Mouse (Mus musculus): Measurements from ENCODE around the gene Dnaic1. TPM values are rescaled to one million over a fixed set of nuclear protein-coding genes. Genes with fewer than 3 reads are reported as not detected.
"Not testable (repeated sequence)": the region's sequence is repeated elsewhere in the genome, so short reads cannot be mapped to it uniquely, and the experiment has no call there.

Dnaic1 gene
- polyA plus RNA-seq, 1 experiment from 2014 or later = 1.5 TPM

DNA sequence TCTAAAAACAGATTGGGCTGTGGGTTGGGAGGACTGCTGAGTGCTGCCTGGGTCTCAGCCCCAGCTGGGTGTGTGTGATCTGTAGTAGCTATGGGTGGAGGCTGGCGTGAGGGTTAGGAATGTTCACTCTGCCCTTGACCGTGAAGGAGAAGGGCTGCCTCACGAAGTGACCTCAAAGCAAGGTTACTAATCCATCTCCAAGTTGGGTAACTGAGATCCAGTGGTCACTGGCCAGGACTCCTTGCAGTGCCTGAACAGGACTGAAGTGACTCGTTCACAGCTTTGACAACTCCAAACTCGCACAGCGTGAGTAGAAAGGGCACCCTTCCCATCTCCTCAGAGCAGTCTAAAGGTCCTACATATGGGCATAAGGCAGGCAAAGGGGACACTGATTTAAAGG lies 109.3 kb downstream of the Dnaic1 start:
- WGBS = 83% methylated on average over 6 of the region's 6 CpGs
- H3K9me3 ChIP-seq = no peaks in the 10 kb centered on the region
- H3K36me3 ChIP-seq (replicated peaks) = peaks cover 74% of the 10 kb centered on the region
- no peak overlapping the region for H3K4me3 ChIP-seq
- no peak for DNase-seq (ENCODE audit: extremely low spot score, low spot score)
- H3K27ac ChIP-seq = peak overlapping the region; percentile 76
- H3K4me1 ChIP-seq = peaks cover 92% of the 10 kb centered on the region
- peaks cover 48% of the 10 kb centered on the region for H3K27me3 ChIP-seq (ENCODE audit: poor library complexity, severe bottlenecking)

DNA sequence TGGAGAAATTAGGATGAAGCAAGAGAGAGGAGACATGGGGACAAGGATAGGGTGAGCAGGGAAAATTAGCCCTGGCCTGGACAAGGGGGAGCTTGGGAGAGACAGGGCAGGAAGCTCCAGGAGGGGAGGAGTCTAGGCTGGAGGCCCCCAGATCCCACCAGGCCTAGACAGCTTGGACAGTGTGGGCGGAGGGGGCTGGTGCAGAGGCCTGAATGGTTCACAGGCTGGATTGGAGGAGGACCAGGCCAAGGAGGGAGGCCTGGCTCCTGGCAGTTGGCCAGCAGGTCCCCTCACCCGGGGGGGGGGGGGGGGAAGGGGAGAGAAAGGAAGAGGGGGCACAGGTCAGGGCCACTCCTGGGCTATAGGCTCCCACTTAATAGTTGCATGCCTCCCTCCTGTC lies 109.7 kb downstream of the Dnaic1 start:
- peaks cover 92% of the 10 kb centered on the region for H3K4me1 ChIP-seq

DNA sequence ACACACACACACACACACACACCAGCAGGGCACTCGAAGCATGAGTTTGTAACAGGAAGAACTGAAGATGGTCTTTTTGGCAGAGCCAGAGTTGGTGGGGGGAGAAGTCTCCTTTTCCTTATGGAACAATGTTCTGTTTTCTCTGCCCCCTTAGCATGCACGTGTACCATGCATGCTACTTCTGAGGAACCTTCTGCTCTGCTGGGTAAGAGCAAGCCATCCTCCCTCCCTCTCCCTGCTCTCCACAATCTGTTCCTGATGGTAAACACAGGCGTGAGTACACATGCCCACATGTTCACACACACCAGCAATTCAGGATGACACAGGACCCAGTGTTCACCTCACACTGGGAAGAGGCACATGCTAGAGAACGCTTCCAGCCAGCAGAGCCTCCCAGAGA lies 111.6 kb downstream of the Dnaic1 start:
- Histone ChIP-seq H3K27me3 (ENCODE audit: poor library complexity, severe bottlenecking) (peaks cover 32% of the 10 kb centered on the region), H3K4me1 (peaks cover 87% of the 10 kb centered on the region), H3K27ac (peak overlapping the region; percentile 12; the same call in 1 of the 2 replicates), H3K4me3 (no peak overlapping the region), H3K9me3 (no peaks in the 10 kb centered on the region), H3K36me3 (replicated peaks) (peaks cover 54% of the 10 kb centered on the region)
- WGBS = 81% methylated on average over 4 of the region's 4 CpGs
- DNase-seq (ENCODE audit: extremely low spot score, low spot score) = no peak

More for the DNA sequence above, 109.7 kb downstream of the Dnaic1 start:
- Histone ChIP-seq H3K27me3 (ENCODE audit: poor library complexity, severe bottlenecking) (peaks cover 44% of the 10 kb centered on the region), H3K4me3 (no peak overlapping the region), H3K36me3 (replicated peaks) (peaks cover 70% of the 10 kb centered on the region), H3K9me3 (no peaks in the 10 kb centered on the region), H3K27ac (peak overlapping the region; percentile 76)
- WGBS = 90% methylated on average over 1 of the region's 2 CpGs
- DNase-seq (ENCODE audit: extremely low spot score, low spot score) = no peak

- no peak overlapping the region for H3K4me3 ChIP-seq
- DNase-seq (ENCODE audit: extremely low spot score, low spot score) = no peak
- H3K4me1 ChIP-seq = peaks cover 87% of the 10 kb centered on the region
- H3K9me3 ChIP-seq = no peaks in the 10 kb centered on the region
- WGBS = 86% methylated on average over 10 of the region's 10 CpGs
- H3K27ac ChIP-seq = peak overlapping the region; percentile 70; the same call in 1 of the 2 replicates
- peaks cover 24% of the 10 kb centered on the region for H3K27me3 ChIP-seq (ENCODE audit: poor library complexity, severe bottlenecking)
- peaks cover 47% of the 10 kb centered on the region for H3K36me3 ChIP-seq (replicated peaks)
Observed at GRCm38 (mm10) chr4:41681947-41682346, 112.4 kb downstream of the Dnaic1 start.

DNA sequence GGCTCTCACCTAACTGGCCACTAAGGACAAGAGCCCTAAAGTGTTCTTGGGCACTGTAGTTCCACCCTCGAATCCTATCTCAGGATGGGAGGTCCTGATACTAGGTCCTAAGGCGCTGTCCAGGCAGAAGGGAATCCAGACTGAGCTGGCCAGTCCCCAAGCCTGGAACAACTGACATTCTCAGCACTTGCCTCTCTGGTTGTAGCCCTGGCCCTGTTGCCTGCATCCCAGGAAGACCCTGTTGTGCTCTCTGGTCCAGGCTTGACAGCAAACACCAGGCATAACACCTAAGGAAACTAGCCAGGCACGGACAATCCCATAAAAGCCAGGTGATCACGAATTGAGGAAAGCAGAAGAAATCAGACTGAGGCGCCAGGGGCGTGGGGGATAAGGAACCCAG lies 113.2 kb downstream of the Dnaic1 start:
- no peaks in the 10 kb centered on the region for H3K9me3 ChIP-seq
- H3K4me1 ChIP-seq = peaks cover 87% of the 10 kb centered on the region
- H3K36me3 ChIP-seq (replicated peaks) = peaks cover 39% of the 10 kb centered on the region
- peaks cover 16% of the 10 kb centered on the region for H3K27me3 ChIP-seq (ENCODE audit: poor library complexity, severe bottlenecking)
- H3K4me3 ChIP-seq = peak overlapping the region; percentile 42; the same call in 1 of the 2 replicates
- DNase-seq (ENCODE audit: extremely low spot score, low spot score) = no peak
- H3K27ac ChIP-seq = peak overlapping the region; percentile 70
- 17% methylated on average over 6 of the region's 6 CpGs for WGBS

- peak overlapping the region; percentile 78; the same call in 1 of the 2 replicates for H3K27ac ChIP-seq
- H3K27me3 ChIP-seq (ENCODE audit: poor library complexity, severe bottlenecking) = peaks cover 14% of the 10 kb centered on the region
- peaks cover 83% of the 10 kb centered on the region for H3K4me1 ChIP-seq
- not testable (repeated sequence) for DNase-seq (ENCODE audit: extremely low spot score, low spot score); H3K9me3 ChIP-seq
- H3K36me3 ChIP-seq (replicated peaks) = peaks cover 37% of the 10 kb centered on the region
- peak overlapping the region; percentile 42 for H3K4me3 ChIP-seq
- WGBS = 0% methylated on average over 7 of the region's 27 CpGs
Observed at GRCm38 (mm10) chr4:41683303-41683702, 113.7 kb downstream of the Dnaic1 start.

DNA sequence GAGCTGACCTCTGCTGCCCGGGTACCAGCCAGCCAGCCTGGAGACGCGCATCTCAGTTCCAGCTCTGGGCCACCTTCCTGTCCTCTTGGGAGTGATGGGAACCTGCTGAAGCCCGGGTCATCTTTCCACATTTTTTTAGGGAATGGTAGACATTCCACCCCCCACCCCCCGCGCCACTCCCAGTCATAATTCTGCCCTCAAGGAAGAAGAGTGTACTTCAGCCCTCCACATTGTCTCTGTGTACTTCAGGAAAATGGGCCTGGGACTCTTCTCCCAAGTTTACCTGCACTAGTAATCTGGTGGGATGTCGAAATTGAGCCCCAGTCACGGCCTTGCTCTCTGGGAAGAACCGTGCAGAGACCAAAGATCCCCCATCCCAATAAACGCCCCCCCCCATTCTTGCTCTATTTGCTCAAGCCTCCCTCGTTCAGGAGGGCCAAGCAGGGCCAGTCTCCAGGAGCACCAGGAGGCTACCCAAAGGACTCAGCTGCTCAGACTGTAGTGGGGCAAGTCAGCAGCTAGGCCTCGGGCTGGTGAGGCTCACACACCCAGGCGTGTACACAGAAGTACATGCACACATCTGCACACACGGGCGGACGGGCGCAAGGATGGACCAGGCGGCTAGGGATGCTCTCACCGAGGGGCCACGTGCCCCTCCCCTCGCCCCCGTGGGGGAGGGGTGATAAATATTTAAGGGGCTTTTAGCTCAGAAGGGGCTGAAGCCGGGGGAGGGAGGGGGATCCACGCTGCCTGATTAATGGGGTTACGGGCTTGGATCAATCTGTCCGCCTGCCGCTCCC lies 114.8 kb downstream of the Dnaic1 start:
- DNase-seq (ENCODE audit: extremely low spot score, low spot score); H3K9me3 ChIP-seq: not testable (repeated sequence)
- peak overlapping the region; percentile 32; the same call in 1 of the 2 replicates for H3K4me3 ChIP-seq
- peaks cover 13% of the 10 kb centered on the region for H3K27me3 ChIP-seq (ENCODE audit: poor library complexity, severe bottlenecking)
- peaks cover 82% of the 10 kb centered on the region for H3K4me1 ChIP-seq
- peak overlapping the region; percentile 85 for H3K27ac ChIP-seq
- under 1% methylated on average over 26 of the region's 27 CpGs for WGBS
- H3K36me3 ChIP-seq (replicated peaks) = peaks cover 26% of the 10 kb centered on the region

GRCm38 (mm10) chr4:41684931-41685453 lies 115.4 kb downstream of the Dnaic1 start:
- Histone ChIP-seq H3K4me1 (peaks cover 80% of the 10 kb centered on the region), H3K36me3 (replicated peaks) (peaks cover 20% of the 10 kb centered on the region), H3K4me3 (peak overlapping the region; percentile 27; the same call in 1 of the 2 replicates), H3K27ac (peak overlapping the region; percentile 85)
- not testable (repeated sequence) for H3K9me3 ChIP-seq; H3K27me3 ChIP-seq (ENCODE audit: poor library complexity, severe bottlenecking); DNase-seq (ENCODE audit: extremely low spot score, low spot score)
- WGBS = under 1% methylated on average over 10 of the region's 14 CpGs

DNA sequence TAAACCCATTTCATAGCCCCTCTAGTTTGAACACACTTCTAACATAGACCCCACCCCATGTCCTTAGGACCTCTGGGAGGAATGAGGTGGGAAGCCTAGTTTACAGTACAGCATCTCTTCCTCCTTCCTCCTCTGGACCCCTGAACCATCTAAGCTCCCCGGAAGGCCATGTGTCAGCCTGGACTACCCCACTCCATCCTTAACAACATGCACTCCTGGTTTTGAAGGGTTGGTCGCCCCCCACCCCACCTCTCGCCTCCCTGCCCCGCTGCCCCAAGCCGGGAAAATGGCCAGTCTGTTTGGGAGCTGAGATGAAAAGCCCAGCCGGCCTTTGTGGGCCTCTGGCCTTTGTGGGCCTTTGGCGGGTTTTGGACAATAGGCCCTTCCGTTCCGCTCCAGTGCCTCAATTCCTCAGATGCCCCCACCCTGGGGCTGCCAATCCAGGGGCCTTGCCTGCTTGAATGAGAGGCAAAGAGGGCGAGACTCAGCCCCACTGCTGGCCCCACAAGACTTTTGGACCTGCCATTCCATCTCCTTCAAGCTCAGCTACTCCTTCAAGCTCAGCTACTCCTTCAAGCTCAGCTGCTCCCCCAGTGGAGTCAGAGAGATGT lies 116.4 kb downstream of the Dnaic1 start:
- H3K4me1 ChIP-seq = peaks cover 72% of the 10 kb centered on the region
- peaks cover 12% of the 10 kb centered on the region for H3K36me3 ChIP-seq (replicated peaks)
- H3K27me3 ChIP-seq (ENCODE audit: poor library complexity, severe bottlenecking); H3K4me3 ChIP-seq; H3K9me3 ChIP-seq: not testable (repeated sequence)
- peak overlapping the region; percentile 79 for H3K27ac ChIP-seq
- WGBS = 10% methylated on average over 10 of the region's 10 CpGs
- DNase-seq (ENCODE audit: extremely low spot score, low spot score) = peak; percentile 76

Other genes with a start within 250 kb of the Dnaic1 start
- gene Ubap1, start 220.8 kb upstream of the Dnaic1 start, polyA plus RNA-seq (2016; fragmentation: Nextera tagmentation; extraction: Ambion mirVana) = 65.7 and 66.5 TPM in 2 replicates
- gene Kif24, start 104.9 kb upstream of the Dnaic1 start, polyA plus RNA-seq (2016; fragmentation: Nextera tagmentation; extraction: Ambion mirVana) = 16.2 and 17.7 TPM in 2 replicates
- gene Nudt2, start 104.6 kb upstream of the Dnaic1 start, polyA plus RNA-seq (2016; fragmentation: Nextera tagmentation; extraction: Ambion mirVana) = 65.4 and 67.8 TPM in 2 replicates
- 6.3 and 7.1 TPM in 2 replicates for gene AI464131, start 66.7 kb upstream of the Dnaic1 start, polyA plus RNA-seq (2016; fragmentation: Nextera tagmentation; extraction: Ambion mirVana)
- gene 1110017D15Rik, start 52.4 kb upstream of the Dnaic1 start, polyA plus RNA-seq (2016; fragmentation: Nextera tagmentation; extraction: Ambion mirVana) = 3.8 and 6.1 TPM in 2 replicates
- 1.8 and 3.3 TPM in 2 replicates for gene Fam219a, start 237 bp upstream of the Dnaic1 start, polyA plus RNA-seq (2016; fragmentation: Nextera tagmentation; extraction: Ambion mirVana)
- 19.7 and 21.3 TPM in 2 replicates for gene Enho, start 70.5 kb downstream of the Dnaic1 start, polyA plus RNA-seq (2016; fragmentation: Nextera tagmentation; extraction: Ambion mirVana)
- 19.4 and 21.9 TPM in 2 replicates for gene Cntfr, start 127.3 kb downstream of the Dnaic1 start, polyA plus RNA-seq (2016; fragmentation: Nextera tagmentation; extraction: Ambion mirVana)
- 82.0 and 90.0 TPM in 2 replicates for gene Il11ra1, start 130.2 kb downstream of the Dnaic1 start, polyA plus RNA-seq (2016; fragmentation: Nextera tagmentation; extraction: Ambion mirVana)
- 97.3 and 98.1 TPM in 2 replicates for gene Rpp25l, start 143.8 kb downstream of the Dnaic1 start, polyA plus RNA-seq (2016; fragmentation: Nextera tagmentation; extraction: Ambion mirVana)
- 141 and 142 TPM in 2 replicates for gene Dctn3, start 153.4 kb downstream of the Dnaic1 start, polyA plus RNA-seq (2016; fragmentation: Nextera tagmentation; extraction: Ambion mirVana)
- 1.1 and 1.4 TPM in 2 replicates for gene Arid3c, start 161.4 kb downstream of the Dnaic1 start, polyA plus RNA-seq (2016; fragmentation: Nextera tagmentation; extraction: Ambion mirVana)
- 23.6 and 23.7 TPM in 2 replicates for gene Galt, start 185.5 kb downstream of the Dnaic1 start, polyA plus RNA-seq (2016; fragmentation: Nextera tagmentation; extraction: Ambion mirVana)
- 102 and 103 TPM in 2 replicates for gene Sigmar1, start 186.4 kb downstream of the Dnaic1 start, polyA plus RNA-seq (2016; fragmentation: Nextera tagmentation; extraction: Ambion mirVana)
- gene Ccl27a, start 204.5 kb downstream of the Dnaic1 start, polyA plus RNA-seq (2016; fragmentation: Nextera tagmentation; extraction: Ambion mirVana) = 45.5 and 50.9 TPM in 2 replicates